Mouse (Mus musculus) cerebellum, adult 8-10 months (tissue): ENCODE data around the gene Vsx2.

ENCODE experiments used
- DNase-seq: peaks from one replicate; pipeline ENCODE4 v3.0.0; 2022

The Vsx2 gene

GRCm38 (mm10) chr12:84573094-84573493 is 3.5 kb downstream of the Vsx2 start:
- DNase-seq: no peak

GRCm38 (mm10) chr12:84577768-84578439 is 8.3 kb downstream of the Vsx2 start:
- DNase-seq: no peak

GRCm38 (mm10) chr12:84578440-84578770 is 8.8 kb downstream of the Vsx2 start:
- no peak for DNase-seq

DNA sequence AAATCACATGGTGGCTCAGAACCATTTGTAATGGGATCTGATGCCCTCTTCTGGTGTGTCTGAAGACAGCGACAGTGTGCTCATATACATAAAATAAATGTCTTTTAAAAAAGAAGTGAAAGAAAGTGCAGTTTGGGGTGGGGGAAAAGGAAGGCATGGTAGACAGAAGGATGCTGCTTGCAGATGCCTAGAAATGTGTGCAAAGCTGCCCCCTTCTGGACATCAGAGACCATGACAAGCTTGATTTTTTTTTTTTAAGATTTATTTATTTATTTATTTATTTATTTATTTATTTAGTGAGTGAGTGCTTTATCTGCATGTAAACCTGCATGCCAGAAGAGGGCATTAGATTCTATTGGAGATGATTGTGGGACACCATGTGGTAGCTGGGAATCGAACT is 11.7 kb downstream of the Vsx2 start:
- DNase-seq: no peak

GRCm38 (mm10) chr12:84589825-84590761 is 20.5 kb downstream of the Vsx2 start:
- peak; percentile 97 for DNase-seq

DNA sequence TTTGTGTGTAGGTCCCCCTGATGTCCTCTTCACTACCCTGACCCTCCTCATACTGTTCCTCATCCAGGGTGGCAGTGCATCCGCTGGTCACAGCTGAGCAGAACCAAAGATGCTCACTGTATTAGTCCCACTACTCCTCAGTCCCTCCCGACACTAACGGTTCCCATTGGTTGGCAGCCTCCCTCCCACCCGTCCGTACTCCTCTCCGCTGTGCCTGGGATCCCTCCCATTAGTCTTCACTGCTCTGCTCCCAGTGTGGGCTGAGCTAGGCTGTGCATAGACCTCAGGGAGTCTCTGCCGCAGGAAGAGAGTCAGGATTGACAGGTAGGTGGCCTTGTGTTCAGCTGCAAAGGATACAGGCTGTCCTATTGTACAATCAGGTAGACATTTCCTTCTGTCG is 28.8 kb downstream of the Vsx2 start:
- no peak for DNase-seq

- no peak for DNase-seq
Measured at GRCm38 (mm10) chr12:84604001-84604400, 34.4 kb downstream of the Vsx2 start.

DNA sequence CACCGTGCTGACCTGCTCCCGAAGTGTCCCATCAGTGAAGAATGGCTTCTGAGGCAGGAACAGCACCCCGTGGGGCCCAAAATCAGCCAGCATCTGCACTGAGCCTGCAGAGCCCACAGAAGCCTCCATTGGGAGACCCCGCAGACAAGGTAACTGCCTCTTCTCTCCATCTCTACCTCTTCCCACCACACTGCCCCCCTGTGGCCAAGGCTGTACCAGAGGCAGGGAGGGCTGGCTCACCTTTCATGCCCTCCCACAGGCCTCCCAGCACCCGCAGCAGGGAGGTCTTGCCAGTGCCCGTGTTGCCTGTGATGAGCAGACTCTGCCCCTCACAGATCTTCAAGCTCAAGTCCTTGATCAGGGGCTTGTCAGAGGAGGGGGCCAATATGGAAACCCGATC is 36.3 kb downstream of the Vsx2 start:
- no peak for DNase-seq

GRCm38 (mm10) chr12:84611718-84612117 is 42.2 kb downstream of the Vsx2 start:
- no peak for DNase-seq

GRCm38 (mm10) chr12:84612518-84612917 is 43.0 kb downstream of the Vsx2 start:
- DNase-seq: no peak

DNA sequence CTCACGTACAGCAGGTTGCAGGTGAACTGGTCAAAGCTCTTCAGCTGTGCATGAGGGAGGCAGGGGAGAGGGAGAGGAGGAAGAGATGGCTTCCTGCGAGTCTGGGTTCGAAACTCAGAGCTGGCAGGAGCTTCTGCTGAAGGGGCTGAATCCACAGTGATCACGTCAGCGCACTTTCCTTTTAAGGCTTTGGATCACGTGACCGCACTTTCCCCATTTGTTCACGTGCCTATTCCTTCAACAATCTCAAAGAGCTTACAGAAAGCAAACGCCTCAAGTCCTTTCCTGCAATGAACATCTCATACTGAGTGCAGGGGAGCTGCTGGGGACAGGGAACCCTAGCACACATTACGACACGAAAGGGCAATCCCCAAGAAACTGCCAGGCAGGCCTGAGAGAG is 44.4 kb downstream of the Vsx2 start:
- DNase-seq: no peak

GRCm38 (mm10) chr12:84614524-84614923 is 45.0 kb downstream of the Vsx2 start:
- DNase-seq: no peak

- DNase-seq: peak; percentile 91
Measured at GRCm38 (mm10) chr12:84616977-84617630, 47.5 kb downstream of the Vsx2 start, which contains the start of gene Abcd4. TSS of gene Abcd4 (minus strand) at chr12:84617413.

DNA sequence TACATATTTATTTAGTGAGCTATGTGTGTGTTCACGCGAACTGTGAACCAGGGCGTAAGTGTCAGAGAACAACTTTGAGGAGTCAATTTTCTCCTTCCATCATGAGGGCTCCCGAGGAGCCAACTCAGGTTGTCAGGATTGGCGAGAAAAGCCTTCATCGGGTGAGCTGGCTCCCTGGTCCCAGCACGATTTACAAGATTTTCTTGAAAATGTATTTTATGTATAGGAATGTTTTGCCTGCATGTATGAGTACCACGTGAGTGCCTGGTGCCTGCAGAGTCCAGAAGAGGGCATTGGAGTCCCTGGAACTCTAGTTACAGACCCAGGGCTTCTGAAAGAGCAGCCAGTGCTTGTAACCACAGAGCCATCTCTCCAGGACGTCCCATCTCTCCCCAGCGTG is 48.1 kb downstream of the Vsx2 start:
- DNase-seq: no peak

DNA sequence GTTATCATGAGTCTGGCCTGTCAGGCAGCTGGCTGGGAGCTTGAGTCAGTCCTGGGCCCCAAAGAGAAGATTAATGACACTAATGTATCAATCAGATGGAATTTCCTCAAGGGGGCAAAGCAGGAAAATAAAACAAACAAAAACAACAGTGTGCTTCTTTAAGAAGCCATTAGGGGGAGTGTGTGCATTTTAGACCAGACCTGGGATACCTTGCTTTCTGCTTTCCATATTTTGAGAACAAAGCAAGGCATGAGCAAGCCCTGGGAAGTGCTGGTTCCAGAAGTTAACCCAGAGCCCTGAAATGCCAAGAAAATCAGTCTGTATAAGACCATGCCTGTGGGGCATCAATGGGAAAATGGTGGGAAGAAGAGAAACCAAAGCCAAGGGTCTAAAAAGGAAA is 51.4 kb downstream of the Vsx2 start:
- no peak for DNase-seq

- DNase-seq: no peak
Measured at GRCm38 (mm10) chr12:84624601-84625000, 55.0 kb downstream of the Vsx2 start.

DNA sequence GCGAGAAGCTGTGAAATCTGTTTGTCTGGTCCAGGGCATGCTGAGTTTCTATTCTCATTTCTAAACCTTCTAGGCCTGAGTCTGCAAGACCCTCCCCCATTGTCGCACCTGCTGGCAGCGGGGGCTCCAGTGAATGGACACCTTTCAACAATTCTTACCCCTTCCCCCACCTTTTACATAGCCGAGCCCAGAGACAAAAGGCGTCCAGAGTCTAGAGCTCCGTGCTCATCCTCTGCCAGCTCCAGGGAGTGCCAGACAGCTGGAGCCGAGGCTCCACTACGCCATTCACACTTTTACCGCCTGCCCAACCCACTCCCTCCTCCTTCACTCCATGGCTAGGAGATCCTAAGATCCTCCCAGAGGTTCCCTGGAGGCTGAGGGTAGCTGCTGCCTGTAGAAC is 55.6 kb downstream of the Vsx2 start:
- DNase-seq: no peak

DNA sequence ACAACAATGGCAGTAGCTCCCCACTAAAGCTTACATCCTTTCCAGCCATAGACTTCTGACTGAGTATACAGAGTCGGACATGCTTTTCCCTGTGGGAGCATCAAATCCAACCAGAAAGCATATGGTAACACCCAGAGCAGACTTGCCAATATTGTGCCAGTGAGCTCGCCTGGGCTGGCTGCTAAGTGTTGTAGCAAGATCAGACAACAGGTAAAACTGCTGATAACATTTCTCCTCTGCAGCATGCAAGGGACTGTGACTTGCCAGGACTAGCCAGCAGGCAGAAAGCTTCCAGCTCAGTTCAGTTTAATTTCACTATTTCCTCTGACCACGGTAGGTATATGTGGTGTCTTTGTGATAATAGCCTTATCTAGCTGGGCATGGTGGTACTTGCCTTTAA is 62.3 kb downstream of the Vsx2 start:
- DNase-seq: no peak

GRCm38 (mm10) chr12:84640253-84640652 is 70.7 kb downstream of the Vsx2 start:
- DNase-seq: no peak

- no peak for DNase-seq
Measured at GRCm38 (mm10) chr12:84640654-84641053, 71.1 kb downstream of the Vsx2 start, which contains the start of gene Vrtn. TSS of gene Vrtn (plus strand) at chr12:84641019.
